Mouse (Mus musculus) cortical plate, adult 2 months (tissue): Measurements from ENCODE around the gene Rps16. TPM values are rescaled to one million over a fixed set of nuclear protein-coding genes. Genes with fewer than 3 reads are reported as not detected.

Source experiments
- H3K27ac ChIP-seq: fragments of 200-500 bp; 2 replicates; pipeline ENCODE4 v1.5.1; 2012; ENCODE audit warnings: low read length, control low read depth, inconsistent platforms; ENCODE audit not compliant: insufficient read depth
- H3K4me1 ChIP-seq: fragments of 200-500 bp; 2 replicates; pipeline ENCODE4 v1.6.1; 2011; ENCODE audit warnings: low read length; ENCODE audit not compliant: control insufficient read depth, insufficient read depth
- H3K4me3 ChIP-seq: fragments of 200-500 bp; 2 replicates; pipeline ENCODE4 v1.5.1; 2011; ENCODE audit warnings: mild to moderate bottlenecking, low read length, control low read depth; ENCODE audit not compliant: insufficient read depth
- CTCF ChIP-seq: fragments of 200-500 bp; IDR thresholded peaks from 2 replicates; pipeline ENCODE4 v1.5.1; 2011; ENCODE audit warnings: mild to moderate bottlenecking, control low read depth, low read length; ENCODE audit not compliant: insufficient read depth; ENCODE audit errors: extremely low read depth
- POLR2A ChIP-seq: fragments of 200-500 bp; IDR thresholded peaks from 2 replicates; pipeline ENCODE4 v1.6.1; 2011; ENCODE audit warnings: mild to moderate bottlenecking, low read length, control low read depth; ENCODE audit not compliant: insufficient read depth; ENCODE audit errors: extremely low read depth
- polyA plus RNA-seq: library from polyadenylated mRNA; depleted of rRNA; stranded (reverse); fragments of >200 nt; gene quantifications from 2 replicates; pipeline ENCODE4 v1.2.3, GENCODE M21; 2012

Rps16 gene
- polyA plus RNA-seq, 1 experiment = 648 TPM

DNA sequence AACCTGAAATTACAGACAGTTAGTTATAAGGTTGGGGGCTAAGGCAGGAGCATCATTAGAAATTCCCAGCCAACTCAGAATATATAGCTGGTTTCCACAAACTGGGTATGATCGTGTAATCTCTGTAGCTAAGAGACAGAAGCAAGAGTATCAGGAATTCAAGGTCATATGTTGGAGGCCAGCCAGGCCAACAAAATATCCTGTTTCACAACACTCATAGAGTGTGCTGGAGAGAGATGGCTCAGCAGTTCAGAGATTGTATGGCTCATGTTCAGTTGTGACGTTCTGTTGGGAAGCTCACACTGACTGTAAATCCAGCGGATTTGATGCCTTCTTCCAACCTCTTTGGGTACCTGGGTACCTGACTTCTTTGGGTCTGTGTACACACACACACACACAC is 2.7 kb upstream of the Rps16 start:
- Histone ChIP-seq H3K4me3 (no peak overlapping the region), H3K27ac (no peak overlapping the region), H3K4me1 (no peaks in the 10 kb centered on the region)
- no peak for TF ChIP-seq POLR2A
- TF ChIP-seq CTCF = no peak

DNA sequence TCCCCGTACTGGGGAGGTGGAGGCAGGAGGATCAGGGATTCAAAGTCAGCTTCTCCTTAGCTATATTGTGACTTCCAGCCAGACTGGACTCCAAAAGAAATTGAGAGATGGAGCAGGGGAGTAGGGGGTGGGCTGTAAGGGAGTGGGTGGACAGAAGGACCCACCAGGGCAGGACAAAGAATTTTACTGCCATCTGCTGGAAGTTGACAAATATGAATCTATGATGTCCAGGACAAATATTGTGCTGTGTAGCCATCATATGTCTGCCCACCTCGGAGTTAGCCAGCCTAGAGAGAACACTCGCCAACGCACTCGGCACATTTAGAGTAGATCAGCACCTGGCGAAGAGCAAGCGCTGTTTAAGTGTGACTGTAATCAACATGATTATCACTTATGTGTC is 1.9 kb upstream of the Rps16 start:
- Histone ChIP-seq H3K4me1 (no peaks in the 10 kb centered on the region), H3K27ac (no peak overlapping the region), H3K4me3 (no peak overlapping the region)
- no peak for TF ChIP-seq CTCF
- TF ChIP-seq POLR2A = no peak

DNA sequence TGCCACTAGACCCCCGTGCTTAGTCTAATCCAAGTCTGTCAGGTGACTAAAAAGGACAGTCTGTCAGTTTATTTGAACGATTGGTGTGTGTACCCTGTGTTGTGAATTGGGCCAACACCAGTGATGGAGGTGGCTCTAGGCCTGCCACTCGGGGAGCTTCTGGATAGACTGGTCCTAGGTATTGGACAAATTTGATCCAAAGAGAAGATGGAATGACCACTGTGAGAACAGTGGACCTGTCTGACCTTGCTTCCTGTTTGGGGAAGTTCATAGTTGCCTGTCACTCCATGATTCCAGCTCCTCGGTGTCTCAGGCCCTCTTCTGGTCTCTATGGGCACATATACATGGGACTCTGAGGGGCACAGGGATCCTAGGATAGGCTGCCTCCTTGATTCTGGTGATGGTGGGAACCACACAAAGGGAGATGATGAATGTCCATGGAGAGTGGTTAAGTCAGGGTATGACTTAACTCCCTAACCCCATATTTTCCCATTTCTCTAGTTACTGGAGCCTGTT is 1.3 kb downstream of the Rps16 start:
- no peak overlapping the region for H3K27ac ChIP-seq
- peak overlapping the region; percentile 50; the same call in 1 of the 2 replicates for H3K4me3 ChIP-seq
- no peaks in the 10 kb centered on the region for H3K4me1 ChIP-seq
- no peak for TF ChIP-seq CTCF
- TF ChIP-seq POLR2A = no peak

GRCm38 (mm10) chr7:28353267-28353666 is 2.8 kb downstream of the Rps16 start:
- Histone ChIP-seq H3K4me1 (no peaks in the 10 kb centered on the region), H3K4me3 (no peak overlapping the region), H3K27ac (no peak overlapping the region)
- TF ChIP-seq POLR2A = no peak
- TF ChIP-seq CTCF = no peak

DNA sequence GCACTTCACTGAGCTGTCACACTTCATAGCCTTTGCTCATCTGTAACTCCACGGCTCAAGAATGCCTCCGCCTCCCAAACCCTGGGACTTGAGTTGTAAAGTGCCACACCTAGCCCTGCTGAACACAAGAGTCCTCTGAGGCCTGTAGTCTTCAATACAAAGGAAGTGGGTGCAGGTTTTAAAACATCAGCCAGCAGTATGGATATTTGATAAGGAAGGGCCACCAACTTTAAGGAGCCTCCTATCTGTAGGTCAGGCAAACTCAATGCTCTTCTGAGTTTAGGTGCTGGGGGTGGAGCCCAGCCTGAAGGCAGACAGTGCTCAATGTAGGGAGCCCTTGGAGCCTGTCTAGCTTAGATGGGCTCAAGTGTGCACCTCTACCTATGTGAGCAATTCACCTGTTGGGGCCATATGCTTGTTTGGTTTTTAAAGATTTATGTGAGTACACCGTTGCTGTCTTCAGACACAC is 3.7 kb downstream of the Rps16 start:
- Histone ChIP-seq H3K4me3 (no peak overlapping the region), H3K27ac (no peak overlapping the region), H3K4me1 (no peaks in the 10 kb centered on the region)
- TF ChIP-seq POLR2A (no peak), CTCF (no peak)

DNA sequence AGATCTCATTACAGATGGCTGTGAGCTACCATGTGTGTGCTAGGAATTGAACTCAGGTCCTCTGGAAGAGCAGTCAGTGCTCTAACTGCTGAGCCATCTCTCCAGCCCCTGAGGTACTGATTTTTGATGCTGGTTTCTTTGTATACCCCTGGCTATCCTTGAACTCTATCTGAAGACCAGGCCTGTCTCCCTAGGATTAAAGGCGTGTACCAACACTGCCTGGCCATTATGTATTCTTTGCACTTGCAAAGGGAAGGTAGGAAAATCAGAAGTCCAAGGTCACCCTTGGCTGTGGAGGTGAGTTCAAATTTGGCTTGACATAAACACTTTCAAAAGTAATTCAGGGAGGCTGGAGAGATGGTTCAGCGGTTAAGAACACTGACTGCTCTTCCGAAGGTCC is 4.1 kb downstream of the Rps16 start:
- no peak overlapping the region for H3K4me3 ChIP-seq
- TF ChIP-seq CTCF = no peak
- TF ChIP-seq POLR2A = no peak
- no peak overlapping the region for H3K27ac ChIP-seq
- no peaks in the 10 kb centered on the region for H3K4me1 ChIP-seq

DNA sequence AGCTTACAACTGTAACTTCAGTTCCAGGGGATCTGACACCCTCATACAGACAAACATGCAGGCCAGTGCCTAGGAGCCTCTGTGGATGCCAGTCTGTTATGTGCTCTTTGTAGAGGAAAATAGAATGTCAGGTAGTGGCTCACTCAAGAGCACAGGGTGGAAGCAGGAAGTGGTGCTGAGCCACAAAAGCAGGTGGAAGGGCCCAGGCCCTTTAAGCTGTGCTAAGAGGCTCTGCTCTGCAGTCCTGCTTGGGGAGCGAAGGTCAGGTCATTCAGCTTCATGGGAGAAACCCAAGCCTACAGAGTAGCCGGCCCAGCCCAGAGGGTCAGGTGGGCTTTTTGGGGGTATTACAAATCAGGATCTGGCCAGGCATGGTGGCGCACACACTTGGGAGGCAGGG is 4.8 kb downstream of the Rps16 start:
- no peak for TF ChIP-seq CTCF
- no peak for TF ChIP-seq POLR2A
- H3K27ac ChIP-seq = no peak overlapping the region
- H3K4me3 ChIP-seq = no peak overlapping the region
- no peaks in the 10 kb centered on the region for H3K4me1 ChIP-seq

- no peaks in the 10 kb centered on the region for H3K4me1 ChIP-seq
- no peak for TF ChIP-seq CTCF
- TF ChIP-seq POLR2A = no peak
- H3K4me3 ChIP-seq = no peak overlapping the region
- no peak overlapping the region for H3K27ac ChIP-seq
These were observed 6.5 kb downstream of the Rps16 start for GRCm38 (mm10) chr7:28356981-28357380.

GRCm38 (mm10) chr7:28357984-28358383 is 7.5 kb downstream of the Rps16 start:
- Histone ChIP-seq H3K4me3 (no peak overlapping the region), H3K27ac (no peak overlapping the region), H3K4me1 (no peaks in the 10 kb centered on the region)
- TF ChIP-seq CTCF = no peak
- TF ChIP-seq POLR2A = no peak

DNA sequence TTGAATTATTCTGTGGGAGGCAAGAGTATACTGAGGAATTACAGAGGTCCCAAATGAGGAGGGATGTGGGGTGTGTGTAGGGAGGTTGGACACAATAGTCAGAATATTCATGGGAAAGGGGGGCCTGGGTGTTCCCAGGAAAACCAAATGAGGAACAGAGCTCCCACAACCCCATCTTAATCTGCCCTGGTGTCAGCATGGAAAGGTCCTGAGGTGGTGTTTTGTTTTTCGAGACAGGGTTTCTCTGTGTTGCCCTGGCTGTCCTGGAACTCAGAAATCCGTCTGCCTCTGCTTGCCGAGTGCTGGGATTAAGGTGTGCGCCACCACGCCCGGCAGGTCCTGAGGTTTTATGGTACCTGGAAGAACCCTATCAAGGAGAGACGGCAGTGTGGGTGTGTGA is 8.0 kb downstream of the Rps16 start:
- Histone ChIP-seq H3K4me3 (no peak overlapping the region), H3K27ac (no peak overlapping the region), H3K4me1 (no peaks in the 10 kb centered on the region)
- TF ChIP-seq POLR2A = no peak
- TF ChIP-seq CTCF = no peak
